Mouse (Mus musculus) megakaryocyte, embryonic 14.5 days (primary cell): ENCODE results near the gene Ldah. TPM values are rescaled to one million over a fixed set of nuclear protein-coding genes. Genes with fewer than 3 reads are reported as not detected.
A peak's percentile ranks its signal among the peaks of the same experiment; 100 is the strongest.

Experiments used
- H3K27me3 ChIP-seq: replicated peaks from 2 replicates; pipeline ENCODE3; 2012; ENCODE audit warnings: inconsistent platforms
- H3K36me3 ChIP-seq: replicated peaks from 2 replicates; pipeline ENCODE3; 2012; ENCODE audit warnings: low read length, inconsistent platforms, mixed read lengths
- H3K4me1 ChIP-seq: 2 replicates; pipeline ENCODE4 v1.6.1; 2012; ENCODE audit warnings: inconsistent platforms
- H3K4me3 ChIP-seq: replicated peaks from 2 replicates; pipeline ENCODE3; 2012; ENCODE audit warnings: moderate library complexity, mild to moderate bottlenecking, inconsistent platforms
- H3K9me3 ChIP-seq: 2 replicates; pipeline ENCODE4 v1.6.1; 2012; ENCODE audit warnings: inconsistent platforms
- FLI1 ChIP-seq: IDR thresholded peaks from 2 replicates; pipeline ENCODE4 v1.6.1; 2012; ENCODE audit warnings: low read length, inconsistent platforms, mixed read lengths
- GATA1 ChIP-seq: IDR thresholded peaks from 3 replicates; pipeline ENCODE4 v1.6.1; 2012; ENCODE audit warnings: mixed read lengths, low read length, inconsistent platforms, borderline replicate concordance
- polyA plus RNA-seq: library from polyadenylated mRNA; stranded (reverse); fragments of >175 nt; gene quantifications from 2 replicates; pipeline ENCODE4 v1.2.3, GENCODE M21; 2012; ENCODE audit warnings: low replicate concordance; ENCODE audit not compliant: insufficient read depth

The Ldah gene
- polyA plus RNA-seq, 1 experiment = 1.4 TPM

DNA sequence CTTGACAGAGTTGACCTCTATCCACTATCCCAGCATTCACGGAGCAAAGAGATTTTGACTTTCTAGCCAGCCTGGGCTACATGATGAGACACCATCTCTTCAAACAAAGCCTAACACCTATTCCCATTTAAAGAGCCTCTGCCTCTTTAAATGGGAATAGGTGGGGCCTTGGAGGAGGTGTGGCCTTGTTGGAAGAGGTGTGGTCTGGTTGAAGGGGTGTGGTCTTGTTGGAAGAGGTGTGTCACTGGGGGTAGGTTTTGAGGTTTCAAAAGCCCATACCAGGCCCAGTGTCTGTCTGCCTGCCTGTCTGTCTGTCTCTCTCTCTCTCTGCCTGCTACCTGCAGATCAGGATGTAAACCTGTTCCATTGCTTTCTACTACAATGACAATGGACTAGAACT, 99.0 kb downstream of the Ldah start:
- H3K4me1 ChIP-seq = peaks cover 40% of the 10 kb centered on the region
- TF ChIP-seq GATA1 = no peak
- no peak for TF ChIP-seq FLI1
- H3K27me3 ChIP-seq = peaks cover 73% of the 10 kb centered on the region
- H3K9me3 ChIP-seq = no peaks in the 10 kb centered on the region
- no peak overlapping the region for H3K4me3 ChIP-seq
- H3K36me3 ChIP-seq = no peaks in the 10 kb centered on the region

GRCm38 (mm10) chr12:8310992-8311391, 103.1 kb downstream of the Ldah start:
- no peak for TF ChIP-seq GATA1
- TF ChIP-seq FLI1 = no peak
- no peak overlapping the region for H3K4me3 ChIP-seq
- no peaks in the 10 kb centered on the region for H3K9me3 ChIP-seq
- H3K36me3 ChIP-seq = peaks cover 10% of the 10 kb centered on the region
- peaks cover 57% of the 10 kb centered on the region for H3K4me1 ChIP-seq
- H3K27me3 ChIP-seq = peaks cover 39% of the 10 kb centered on the region

DNA sequence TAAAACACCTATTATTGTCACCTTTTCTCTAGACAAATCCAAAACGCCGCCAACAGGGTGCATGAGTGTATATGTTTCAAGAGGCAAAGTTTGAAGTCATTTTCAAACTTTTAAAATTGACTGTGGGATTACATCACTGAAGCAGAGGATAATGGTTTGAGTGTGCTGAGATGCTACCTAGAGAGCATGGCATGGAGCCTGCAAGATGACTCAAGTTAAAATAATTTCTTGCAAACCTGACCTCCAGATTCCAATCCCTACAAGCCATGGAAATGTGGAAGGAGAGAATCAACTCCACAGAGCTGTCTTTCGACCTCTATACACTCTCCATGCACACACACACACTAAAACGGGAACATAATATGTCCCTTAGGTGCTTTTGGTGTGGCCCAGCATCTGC, 104.4 kb downstream of the Ldah start:
- peaks cover 35% of the 10 kb centered on the region for H3K27me3 ChIP-seq
- H3K9me3 ChIP-seq = no peaks in the 10 kb centered on the region
- peaks cover 56% of the 10 kb centered on the region for H3K4me1 ChIP-seq
- no peak for TF ChIP-seq GATA1
- peaks cover 22% of the 10 kb centered on the region for H3K36me3 ChIP-seq
- no peak overlapping the region for H3K4me3 ChIP-seq

DNA sequence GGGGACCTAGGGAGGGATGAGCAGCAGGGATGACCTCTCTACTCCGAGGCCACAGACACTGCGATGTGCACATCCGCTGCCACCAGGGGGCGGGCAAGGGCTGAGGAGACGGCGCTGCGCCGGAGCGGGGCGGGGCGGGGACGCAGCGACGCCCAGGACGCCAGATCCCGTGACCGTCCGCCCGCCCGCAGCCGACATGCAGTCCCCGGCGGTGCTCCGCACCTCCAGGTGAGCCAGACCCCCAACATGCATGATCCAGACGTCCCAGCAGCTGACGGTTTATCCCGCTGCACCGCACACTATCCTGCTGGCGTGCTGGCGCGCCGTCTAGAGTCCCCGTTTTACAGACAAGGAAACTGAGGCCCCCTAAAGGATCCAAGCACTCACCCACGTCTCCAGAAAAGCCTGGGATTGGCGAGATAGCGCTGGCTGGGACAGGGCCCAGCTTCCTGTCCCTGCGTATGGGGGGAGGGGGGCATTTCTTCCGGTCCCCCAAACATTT, 105.4 kb downstream of the Ldah start, which contains the start of gene Hs1bp3:
Gene Hs1bp3, plus strand, starts transcription at position 163 of the 502 bp plus-strand sequence.
- H3K9me3 ChIP-seq = no peaks in the 10 kb centered on the region

DNA sequence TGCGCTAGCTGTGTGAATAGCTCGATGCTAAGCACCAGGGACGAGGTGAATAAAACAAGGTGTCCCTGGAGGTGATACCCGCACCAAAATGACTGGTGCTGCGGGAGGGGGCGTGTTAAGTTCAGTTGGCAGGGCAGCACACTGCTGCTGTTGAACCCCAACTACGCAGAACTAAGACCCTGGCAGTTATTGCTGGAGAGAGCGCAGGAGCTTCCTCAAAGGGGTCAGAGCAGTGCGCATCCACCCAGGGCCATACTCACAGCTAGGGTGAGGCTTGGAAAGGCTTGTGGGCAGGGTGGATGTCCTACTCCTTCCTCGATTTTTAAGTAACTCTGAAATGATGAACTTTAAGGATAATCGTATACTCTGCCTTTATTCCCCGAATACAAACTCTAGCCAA, 105.9 kb downstream of the Ldah start:
- TF ChIP-seq FLI1 = no peak
- TF ChIP-seq GATA1 = no peak
- H3K27me3 ChIP-seq = peaks cover 31% of the 10 kb centered on the region
- peak overlapping the region; percentile 98 for H3K4me3 ChIP-seq
- no peaks in the 10 kb centered on the region for H3K9me3 ChIP-seq
- peaks cover 54% of the 10 kb centered on the region for H3K4me1 ChIP-seq
- peaks cover 37% of the 10 kb centered on the region for H3K36me3 ChIP-seq

More for the DNA sequence above, 105.4 kb downstream of the Ldah start, which contains the start of gene Hs1bp3:
- H3K27me3 ChIP-seq = peaks cover 33% of the 10 kb centered on the region
- no peak for TF ChIP-seq FLI1
- no peak for TF ChIP-seq GATA1
- peaks cover 32% of the 10 kb centered on the region for H3K36me3 ChIP-seq
- H3K4me3 ChIP-seq = peak within 1 kb of the TSS; percentile 98
- peaks cover 54% of the 10 kb centered on the region for H3K4me1 ChIP-seq

DNA sequence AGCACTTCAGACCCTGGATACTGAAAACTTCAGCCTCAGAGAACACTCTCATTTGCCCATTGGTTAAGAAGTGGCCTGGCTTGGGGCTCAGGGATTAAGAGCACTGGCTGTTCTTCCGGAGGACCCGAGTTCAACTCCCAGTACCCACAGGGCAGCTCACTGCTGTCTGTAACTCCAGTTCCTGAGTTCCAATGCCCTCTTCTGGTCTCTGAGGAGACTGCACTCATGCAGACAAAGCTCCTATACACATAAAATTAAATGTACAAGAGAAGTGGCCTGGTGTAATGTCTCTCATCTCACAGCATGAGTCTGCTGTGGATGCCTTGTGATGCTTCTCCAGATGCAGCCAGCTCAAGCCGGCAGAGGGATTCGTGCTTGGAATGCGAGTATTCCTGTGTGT, 108.6 kb downstream of the Ldah start:
- Histone ChIP-seq H3K27me3 (peaks cover 9% of the 10 kb centered on the region), H3K4me3 (no peak overlapping the region), H3K4me1 (peaks cover 60% of the 10 kb centered on the region), H3K36me3 (peaks cover 64% of the 10 kb centered on the region), H3K9me3 (no peaks in the 10 kb centered on the region)
- TF ChIP-seq FLI1 (no peak), GATA1 (no peak)

DNA sequence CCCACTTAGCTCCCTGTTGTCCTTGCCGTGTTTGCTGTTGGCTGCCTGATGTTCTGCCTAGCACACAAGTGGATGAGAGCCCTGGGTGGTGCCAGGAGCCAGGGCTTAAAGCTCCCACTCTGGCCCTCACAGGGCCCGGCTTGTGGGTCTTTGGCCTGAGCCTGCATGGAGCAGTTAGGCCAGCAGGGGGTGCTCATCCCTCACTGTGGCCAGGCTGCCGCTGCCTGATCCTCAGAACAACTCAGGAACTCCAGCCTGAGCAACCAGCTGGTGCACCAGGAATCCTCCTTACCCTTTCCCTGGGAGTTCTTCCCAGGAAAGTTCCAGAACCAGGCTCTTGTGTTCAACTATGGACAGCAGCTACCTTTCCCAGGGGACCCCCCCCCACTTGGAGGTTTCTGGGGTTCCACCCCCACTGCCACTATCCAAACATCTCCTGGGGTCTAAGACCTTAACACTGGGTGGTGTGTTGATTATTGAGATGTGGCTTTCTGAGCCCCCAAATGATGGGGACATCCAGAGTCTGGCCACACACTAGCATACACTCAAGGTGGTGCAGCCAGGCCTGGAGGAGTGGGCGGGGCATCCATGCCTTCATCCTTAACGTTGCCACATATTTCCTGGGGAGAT, 112.3 kb downstream of the Ldah start:
- H3K4me3 ChIP-seq = peak overlapping the region; percentile 46
- TF ChIP-seq FLI1 (no peak), GATA1 (no peak)
- H3K4me1 ChIP-seq = peaks cover 42% of the 10 kb centered on the region
- no peaks in the 10 kb centered on the region for H3K9me3 ChIP-seq
- H3K27me3 ChIP-seq = no peaks in the 10 kb centered on the region
- peaks cover 97% of the 10 kb centered on the region for H3K36me3 ChIP-seq

GRCm38 (mm10) chr12:8321506-8321905, 113.6 kb downstream of the Ldah start:
- TF ChIP-seq FLI1 (no peak), GATA1 (no peak)
- Histone ChIP-seq H3K36me3 (peaks cover 98% of the 10 kb centered on the region), H3K4me3 (no peak overlapping the region), H3K4me1 (peaks cover 31% of the 10 kb centered on the region), H3K9me3 (no peaks in the 10 kb centered on the region), H3K27me3 (no peaks in the 10 kb centered on the region)

DNA sequence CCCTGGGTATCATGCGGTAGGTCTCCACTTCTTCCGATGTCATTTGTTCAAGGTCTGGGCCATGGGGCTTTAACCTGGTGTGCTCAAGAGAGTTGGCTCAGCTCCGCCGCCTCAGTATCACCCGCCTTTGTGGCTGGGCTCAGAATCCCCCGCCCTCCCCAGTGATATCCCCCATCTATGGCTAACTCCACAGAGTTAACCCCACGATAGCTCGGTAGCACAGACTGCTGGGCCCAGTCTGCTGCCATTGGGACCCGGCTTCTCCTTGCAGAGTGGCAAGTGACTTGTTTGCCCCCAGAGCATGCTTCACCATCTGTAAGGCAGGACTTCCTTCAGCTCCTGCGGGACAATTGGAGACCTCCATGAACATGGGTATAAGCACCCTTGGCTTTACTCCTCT, 116.2 kb downstream of the Ldah start:
- Histone ChIP-seq H3K4me1 (peaks cover 52% of the 10 kb centered on the region), H3K36me3 (peaks cover 96% of the 10 kb centered on the region), H3K27me3 (no peaks in the 10 kb centered on the region), H3K4me3 (no peak overlapping the region), H3K9me3 (no peaks in the 10 kb centered on the region)
- TF ChIP-seq FLI1 = no peak
- no peak for TF ChIP-seq GATA1

GRCm38 (mm10) chr12:8325245-8325942, 117.5 kb downstream of the Ldah start:
- H3K36me3 ChIP-seq = peaks cover 96% of the 10 kb centered on the region
- H3K4me1 ChIP-seq = peaks cover 57% of the 10 kb centered on the region
- H3K4me3 ChIP-seq = no peak overlapping the region
- TF ChIP-seq GATA1 = no peak
- no peak for TF ChIP-seq FLI1
- no peaks in the 10 kb centered on the region for H3K27me3 ChIP-seq
- no peaks in the 10 kb centered on the region for H3K9me3 ChIP-seq
